Mouse (Mus musculus) mature B cell (primary cell): ENCODE data around the gene Nr4a1.

Experiments
- in situ Hi-C: fragments of 300-500 bp; cut with MboI; formaldehyde crosslinking; loops from 2 replicates; pipeline ENCODE4 v1.14.3; 2019

Gene Nr4a1

GRCm38 (mm10) chr15:101315832-101316231, 61.8 kb downstream of the Nr4a1 start:
- in situ Hi-C loops, result no loop called here

GRCm38 (mm10) chr15:101316279-101316912, 62.3 kb downstream of the Nr4a1 start:
- in situ Hi-C loops, result no loop called here

- in situ Hi-C loops, result no loop called here
Measured at GRCm38 (mm10) chr15:101316913-101317813, 63.1 kb downstream of the Nr4a1 start.

- in situ Hi-C loops, result no loop called here
Measured at GRCm38 (mm10) chr15:101317814-101318500, 63.9 kb downstream of the Nr4a1 start.

- in situ Hi-C loops, result no loop called here
Measured at GRCm38 (mm10) chr15:101318889-101319765, 65.1 kb downstream of the Nr4a1 start.

DNA sequence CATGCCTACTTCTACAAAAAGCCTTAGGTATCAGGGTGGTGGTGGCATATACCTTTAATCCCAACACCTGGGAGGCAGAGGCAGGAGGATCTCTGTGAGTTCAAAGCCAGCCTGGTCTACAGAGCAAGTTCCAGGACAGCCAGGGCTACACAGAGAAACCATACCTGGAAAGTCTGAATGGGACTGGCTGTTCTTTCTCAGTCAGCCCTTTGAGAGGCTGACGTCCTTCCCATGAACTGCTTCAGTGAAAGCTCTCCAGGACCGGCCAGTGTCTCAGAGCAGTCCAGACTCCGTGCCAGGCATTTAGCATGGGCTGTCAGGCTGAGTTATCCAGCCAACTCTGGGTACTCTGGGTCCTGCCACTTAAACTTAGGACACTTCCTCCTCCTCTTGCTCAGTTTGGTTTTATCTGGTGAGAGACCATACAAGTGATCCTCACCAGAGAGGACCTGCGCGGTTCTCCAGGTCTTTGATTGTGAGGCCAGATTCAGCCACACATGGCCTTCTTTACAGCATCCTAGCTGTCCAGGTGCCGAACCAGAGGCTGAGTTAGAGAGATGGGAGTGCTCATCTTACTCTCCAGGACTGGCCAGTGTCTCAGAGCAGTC, 66.0 kb downstream of the Nr4a1 start:
- in situ Hi-C loops, result no loop called here

DNA sequence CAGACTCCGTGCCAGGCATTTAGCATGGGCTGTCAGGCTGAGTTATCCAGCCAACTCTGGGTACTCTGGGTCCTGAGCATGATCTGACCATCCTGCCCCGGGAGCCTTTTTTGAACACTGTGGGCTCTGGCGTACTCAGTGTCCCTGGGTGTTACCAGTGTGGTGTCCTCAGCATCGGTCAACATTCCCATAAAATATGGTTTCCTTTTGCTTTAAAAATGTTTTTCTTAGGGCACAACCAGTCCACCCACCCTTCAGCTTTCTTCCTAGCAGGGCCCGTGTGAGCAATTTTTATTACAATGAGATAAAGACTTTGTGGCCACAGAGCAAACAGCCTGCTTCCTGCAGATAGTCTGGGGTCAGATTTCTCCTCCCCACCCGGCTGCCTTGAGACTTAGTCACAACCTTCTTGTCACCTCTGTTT, 66.6 kb downstream of the Nr4a1 start:
- in situ Hi-C loops, result no loop called here

DNA sequence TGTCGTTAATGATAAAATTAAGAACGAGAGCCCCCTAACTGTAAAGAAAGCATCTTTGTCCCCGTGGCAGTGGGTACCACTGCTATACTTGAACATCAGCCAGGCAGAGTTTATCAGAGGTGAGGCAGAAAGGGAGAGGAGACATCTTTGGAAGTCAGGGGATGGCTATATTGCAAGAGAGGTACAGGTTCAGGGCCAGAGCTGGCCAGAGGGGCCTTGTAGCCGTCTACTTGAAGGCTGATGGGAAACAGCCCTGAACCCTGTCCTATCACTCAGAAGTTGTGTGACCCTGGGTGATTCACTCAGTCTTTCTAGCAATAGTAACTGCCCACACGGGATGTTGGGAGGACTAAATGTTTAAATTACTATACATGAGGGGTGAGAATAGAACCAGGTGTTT, 67.1 kb downstream of the Nr4a1 start:
- in situ Hi-C loops, result no loop called here

GRCm38 (mm10) chr15:101322106-101322505, 68.0 kb downstream of the Nr4a1 start:
- in situ Hi-C loops, result no loop called here

GRCm38 (mm10) chr15:101322640-101323039, 68.6 kb downstream of the Nr4a1 start:
- in situ Hi-C loops, result no loop called here

GRCm38 (mm10) chr15:101323511-101323910, 69.4 kb downstream of the Nr4a1 start:
- in situ Hi-C loops, result no loop called here
